Mouse (Mus musculus) sigmoid colon, adult 10 weeks (tissue): ENCODE measurements around the gene Rgs13. TPM values are rescaled to one million over a fixed set of nuclear protein-coding genes. Genes with fewer than 3 reads are reported as not detected.

Experiments used
- polyA plus RNA-seq: library from polyadenylated mRNA; stranded (reverse); fragments of 350-450 nt; fragmentation: Illumina TruSeq; extraction: RNeasy Lipid Tissue Mini Kit (QIAGEN cat#74804); gene quantifications from one replicate; pipeline ENCODE4 v1.2.3, GENCODE M21; 2014; ENCODE audit warnings: low read depth, low replicate concordance

The Rgs13 gene
- polyA plus RNA-seq = 44.8 TPM

DNA sequence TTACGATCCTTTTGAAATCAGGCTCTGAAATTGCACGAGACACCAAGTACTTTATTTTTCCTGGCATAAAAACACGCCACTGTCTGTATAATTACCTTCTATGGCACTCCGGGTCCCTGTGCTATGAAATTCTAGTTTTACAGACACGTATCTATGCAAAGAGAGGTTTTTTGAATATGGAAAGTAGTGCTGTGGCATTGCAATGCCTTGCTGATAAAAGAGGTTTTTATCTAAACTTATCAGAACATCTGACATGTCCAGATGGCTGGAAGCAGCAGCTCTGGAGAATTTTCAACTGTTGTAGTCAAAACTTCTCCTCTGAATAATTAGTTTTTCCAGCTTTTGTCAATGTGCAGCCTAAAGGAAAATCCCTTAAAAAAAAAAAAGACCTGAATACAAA, at the start of gene Rgs13:
Gene Rgs13, minus strand, starts transcription at position 207 of the 400 bp plus-strand sequence.

Other genes with a start within 250 kb of the Rgs13 start
- gene Rgs2, start 173.2 kb downstream of the Rgs13 start, polyA plus RNA-seq = 92.1 TPM
- 171 TPM for gene Rgs1, start 71.9 kb upstream of the Rgs13 start, polyA plus RNA-seq